Mouse (Mus musculus) myocyte (in vitro differentiated cells): ENCODE measurements at regions not wholly inside any gene's neighbourhood (a gene's known extent, or its start where the extent isn't known, plus 50 kb on each side); places are given as distances from the start of the nearest gene placed in this dataset.

Experiments used
- H3K27me3 ChIP-seq: one replicate; pipeline ENCODE4 v1.6.1; 2011; ENCODE audit not compliant: control insufficient read depth, insufficient read depth, insufficient read length
- H3K36me3 ChIP-seq: one replicate; pipeline ENCODE4 v1.6.1; 2011; ENCODE audit not compliant: control insufficient read depth, insufficient read depth
- H3K4me2 ChIP-seq: one replicate; pipeline ENCODE4 v1.6.1; 2011; ENCODE audit warnings: low read depth, control low read depth
- H3K4me3 ChIP-seq: one replicate; pipeline ENCODE4 v1.5.1; 2011; ENCODE audit warnings: mild to moderate bottlenecking, control low read depth, moderate library complexity
- H3K79me2 ChIP-seq: one replicate; pipeline ENCODE4 v1.6.1; 2011; ENCODE audit not compliant: control insufficient read depth, insufficient read depth
- H3ac ChIP-seq: one replicate; pipeline ENCODE4 v1.6.1; 2011; ENCODE audit not compliant: control insufficient read depth, insufficient read length
- CEBPB ChIP-seq: IDR thresholded peaks from 2 replicates; pipeline ENCODE4 v1.6.1; 2011; ENCODE audit warnings: mild to moderate bottlenecking, moderate library complexity; ENCODE audit not compliant: poor library complexity, insufficient read depth, severe bottlenecking
- E2F4 ChIP-seq: IDR thresholded peaks from one replicate; pipeline ENCODE4 v1.6.1; 2011; ENCODE audit warnings: mild to moderate bottlenecking, control low read depth, moderate library complexity; ENCODE audit not compliant: insufficient read depth
- MAX ChIP-seq: IDR thresholded peaks from one replicate; pipeline ENCODE4 v1.6.1; 2011; ENCODE audit warnings: low read depth, mild to moderate bottlenecking, control low read depth
- MYOD1 ChIP-seq, 3 experiments: IDR thresholded peaks; one replicate each; pipeline ENCODE4 v1.6.1; 2011; ENCODE audit warnings: control low read depth in 2 of 3, low read depth in 2 of 3, mild to moderate bottlenecking in 2 of 3, moderate library complexity in 1 of 3; ENCODE audit not compliant: insufficient read length in 2 of 3, control insufficient read depth in 1 of 3
- MYOG ChIP-seq, 3 experiments: IDR thresholded peaks; one replicate each; pipeline ENCODE4 v1.6.1; 2011; ENCODE audit warnings: control low read depth in 2 of 3, low read depth in 2 of 3, mild to moderate bottlenecking in 2 of 3; ENCODE audit not compliant: insufficient read length in 2 of 3, control insufficient read depth in 1 of 3, insufficient read depth in 1 of 3
- POLR2A ChIP-seq: IDR thresholded peaks from one replicate; pipeline ENCODE4 v1.6.1; 2011; ENCODE audit warnings: low read depth, mild to moderate bottlenecking, control low read depth, moderate library complexity; ENCODE audit not compliant: insufficient read length
- POLR2AphosphoS2 ChIP-seq: IDR thresholded peaks from one replicate; pipeline ENCODE4 v1.6.1; 2011; ENCODE audit warnings: low read depth, control low read depth; ENCODE audit not compliant: insufficient read length
- REST ChIP-seq: IDR thresholded peaks from one replicate; pipeline ENCODE4 v1.6.1; 2011; ENCODE audit warnings: mild to moderate bottlenecking, control low read depth, moderate library complexity; ENCODE audit not compliant: insufficient read depth, insufficient read length
- SRF ChIP-seq: IDR thresholded peaks from one replicate; pipeline ENCODE4 v1.6.1; 2011; ENCODE audit warnings: low read depth; ENCODE audit not compliant: control insufficient read depth, insufficient read length
- TCF12 ChIP-seq: IDR thresholded peaks from one replicate; pipeline ENCODE4 v1.6.1; 2011; ENCODE audit warnings: mild to moderate bottlenecking, control low read depth; ENCODE audit not compliant: poor library complexity, insufficient read depth, severe bottlenecking
- TCF3 ChIP-seq: IDR thresholded peaks from one replicate; pipeline ENCODE4 v1.6.1; 2011; ENCODE audit warnings: low read depth, control low read depth; ENCODE audit not compliant: insufficient read length
- USF1 ChIP-seq: IDR thresholded peaks from one replicate; pipeline ENCODE4 v1.6.1; 2011; ENCODE audit warnings: low read depth, mild to moderate bottlenecking, control low read depth, moderate library complexity

DNA sequence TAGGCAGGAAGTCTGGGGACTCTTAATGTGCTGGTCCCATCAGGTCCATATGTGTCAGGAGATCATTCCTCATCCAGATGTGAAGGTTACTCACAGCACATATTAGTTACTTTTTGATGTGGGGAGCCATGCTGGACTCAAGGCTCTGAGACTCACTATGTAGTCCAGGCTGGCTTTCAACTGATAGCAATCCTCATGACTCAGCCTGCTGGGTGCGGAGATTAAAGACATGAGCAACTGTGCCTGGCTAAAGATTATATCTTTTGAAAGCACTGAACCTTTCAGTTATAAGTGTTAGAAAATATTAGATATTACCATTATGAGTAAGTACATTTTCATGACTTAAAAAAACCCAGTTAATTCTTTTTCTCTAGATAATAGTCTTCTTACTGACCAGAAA is 155.6 kb upstream of the Itga4 start:
- TF ChIP-seq CEBPB: no peak
- TF ChIP-seq E2F4: no peak
- no peak for TF ChIP-seq SRF
- no peak for TF ChIP-seq MYOG (IDR thresholded peaks at IDR 0.05; ENCODE audit: control insufficient read depth in 1 of 3, insufficient read depth in 1 of 3, insufficient read length in 2 of 3, low read depth in 2 of 3)
- no peak for TF ChIP-seq MAX
- TF ChIP-seq POLR2A: no peak
- TF ChIP-seq USF1: no peak
- TF ChIP-seq TCF3: no peak
- TF ChIP-seq TCF12: no peak
- TF ChIP-seq MYOD1 (IDR thresholded peaks at IDR 0.05; ENCODE audit: control insufficient read depth in 1 of 3, insufficient read length in 2 of 3, low read depth in 2 of 3): no peak
- Histone ChIP-seq H3K4me2 (no peak overlapping the region), H3K79me2 (no peaks in the 10 kb centered on the region), H3K36me3 (no peaks in the 10 kb centered on the region), H3ac (no peak overlapping the region), H3K4me3 (no peak overlapping the region), H3K27me3 (no peaks in the 10 kb centered on the region)

- TF ChIP-seq MYOG (IDR thresholded peaks at IDR 0.05; ENCODE audit: control insufficient read depth in 1 of 3, insufficient read depth in 1 of 3, insufficient read length in 2 of 3, low read depth in 2 of 3) (no peak), E2F4 (no peak), TCF3 (no peak), TCF12 (no peak), SRF (no peak), REST (no peak), MAX (no peak)
- Histone ChIP-seq H3K36me3 (no peaks in the 10 kb centered on the region), H3K27me3 (no peaks in the 10 kb centered on the region), H3K4me3 (no peak overlapping the region), H3K79me2 (no peaks in the 10 kb centered on the region), H3K4me2 (no peak overlapping the region), H3ac (no peak overlapping the region)
Measured at GRCm38 (mm10) chr2:79111673-79112072, 143.6 kb upstream of the Itga4 start.

GRCm38 (mm10) chr2:79112076-79112475 is 143.2 kb upstream of the Itga4 start:
- Histone ChIP-seq H3K4me3 (no peak overlapping the region), H3K36me3 (no peaks in the 10 kb centered on the region), H3K79me2 (no peaks in the 10 kb centered on the region), H3ac (no peak overlapping the region), H3K4me2 (no peak overlapping the region), H3K27me3 (no peaks in the 10 kb centered on the region)
- TF ChIP-seq REST (no peak), SRF (no peak)

DNA sequence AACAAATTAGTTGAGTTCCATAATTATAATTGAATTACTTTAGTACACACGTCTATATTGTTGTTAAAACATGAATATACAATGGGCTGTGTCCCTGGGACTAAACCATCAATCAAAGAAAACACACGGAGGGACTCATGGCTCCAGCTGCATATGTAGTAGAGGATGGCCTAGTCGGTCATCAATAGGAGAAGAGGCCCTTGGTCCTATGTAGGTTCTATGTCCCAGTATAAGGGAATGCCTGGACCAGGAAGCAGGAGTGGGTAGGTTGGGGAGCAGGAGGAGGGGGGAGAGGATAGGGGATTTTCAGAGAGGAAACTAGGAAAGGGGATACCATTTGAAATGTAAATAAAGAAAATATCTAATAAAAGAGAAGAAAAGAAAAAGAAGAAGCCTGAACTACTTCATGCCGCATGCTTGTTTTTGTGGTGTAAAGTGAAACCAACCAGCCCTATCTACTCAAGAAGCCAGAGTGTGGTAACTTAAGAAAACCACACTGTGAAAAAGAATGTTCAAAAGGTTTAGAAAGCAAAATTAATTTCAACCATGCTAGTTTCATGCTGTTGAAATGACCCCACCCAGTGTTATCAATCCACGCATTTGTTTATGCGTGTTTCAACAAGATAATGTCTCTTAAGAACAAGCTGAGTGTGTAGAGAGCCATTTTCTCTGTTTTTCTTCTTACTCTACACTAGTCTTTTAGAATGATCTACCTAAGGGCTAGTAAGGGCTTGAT is 134.4 kb upstream of the Itga4 start:
- no peak for TF ChIP-seq TCF3
- TF ChIP-seq CEBPB: no peak
- TF ChIP-seq USF1: no peak
- no peak for TF ChIP-seq MYOG (IDR thresholded peaks at IDR 0.05; ENCODE audit: control insufficient read depth in 1 of 3, insufficient read depth in 1 of 3, insufficient read length in 2 of 3, low read depth in 2 of 3)
- H3K27me3 ChIP-seq: no peaks in the 10 kb centered on the region
- no peak overlapping the region for H3ac ChIP-seq
- no peak overlapping the region for H3K4me3 ChIP-seq
- H3K79me2 ChIP-seq: no peaks in the 10 kb centered on the region
- peak overlapping the region; percentile 31 for H3K4me2 ChIP-seq
- no peaks in the 10 kb centered on the region for H3K36me3 ChIP-seq

GRCm38 (mm10) chr2:79122530-79122929 is 132.7 kb upstream of the Itga4 start:
- H3K36me3 ChIP-seq: no peaks in the 10 kb centered on the region
- no peaks in the 10 kb centered on the region for H3K27me3 ChIP-seq
- H3K4me3 ChIP-seq: no peak overlapping the region
- TF ChIP-seq SRF: no peak
- no peak for TF ChIP-seq POLR2AphosphoS2
- TF ChIP-seq POLR2A: no peak
- no peak for TF ChIP-seq E2F4
- H3K4me2 ChIP-seq: no peak overlapping the region
- H3K79me2 ChIP-seq: no peaks in the 10 kb centered on the region
- no peak overlapping the region for H3ac ChIP-seq
